Mouse (Mus musculus) cerebellum, adult 2 months (tissue): Measurements from ENCODE around the gene Trim75. TPM values are rescaled to one million over a fixed set of nuclear protein-coding genes. Genes with fewer than 3 reads are reported as not detected.
A peak's percentile ranks its signal among the peaks of the same experiment; 100 is the strongest.
"Not testable (repeated sequence)": the region's sequence is repeated elsewhere in the genome, so short reads cannot be mapped to it uniquely, and the experiment has no call there.

Source experiments
- DNase-seq, 2 experiments: peaks; one replicate each; pipeline ENCODE4 v3.0.0; 2021
- H3K27ac ChIP-seq: fragments of 200-500 bp; 2 replicates; pipeline ENCODE4 v1.5.1; 2012; ENCODE audit warnings: low read length, control low read depth, inconsistent platforms; ENCODE audit not compliant: insufficient read depth
- H3K27me3 ChIP-seq: fragments of 200-500 bp; 2 replicates; pipeline ENCODE4 v1.6.1; 2012; ENCODE audit warnings: inconsistent platforms, mild to moderate bottlenecking, low read length, moderate library complexity; ENCODE audit not compliant: control insufficient read depth, insufficient read depth
- H3K4me1 ChIP-seq: fragments of 200-500 bp; 2 replicates; pipeline ENCODE4 v1.6.1; 2011; ENCODE audit warnings: low read length; ENCODE audit not compliant: control insufficient read depth, insufficient read depth
- H3K4me3 ChIP-seq: fragments of 200-500 bp; replicated peaks from 2 replicates; pipeline ENCODE3; 2011; ENCODE audit warnings: mild to moderate bottlenecking, low read depth, low read length, control low read depth; ENCODE audit not compliant: insufficient read depth
- CTCF ChIP-seq: fragments of 200-500 bp; IDR thresholded peaks from 2 replicates; pipeline ENCODE4 v1.5.1; 2011; ENCODE audit warnings: low read depth, mild to moderate bottlenecking, control low read depth, low read length, moderate library complexity, borderline replicate concordance; ENCODE audit not compliant: insufficient read depth
- POLR2A ChIP-seq: fragments of 200-500 bp; IDR thresholded peaks from 2 replicates; pipeline ENCODE4 v1.6.1; 2011; ENCODE audit warnings: low read length, control low read depth, borderline replicate concordance; ENCODE audit not compliant: insufficient read depth
- WGBS: fragments of 180-500 bp; shearing (Covaris S2); methylation state at CpG from one replicate; pipeline ENCODE4 v1.1.7; 2018; 5-methylcytosine and 5-hydroxymethylcytosine counted together
- polyA plus RNA-seq: library from polyadenylated mRNA; depleted of rRNA; stranded (reverse); fragments of >200 nt; gene quantifications from 2 replicates; pipeline ENCODE4 v1.2.3, GENCODE M21; 2012

Trim75 gene
- polyA plus RNA-seq, 1 experiment = not detected

- TF ChIP-seq POLR2A = no peak
- TF ChIP-seq CTCF = no peak
- 85% methylated on average over 12 of the region's 12 CpGs for WGBS
- no peak overlapping the region for H3K4me3 ChIP-seq
These were observed 41.5 kb upstream of the Trim75 start for GRCm38 (mm10) chr8:65028959-65029686.

GRCm38 (mm10) chr8:65022485-65022884 lies 34.9 kb upstream of the Trim75 start:
- Histone ChIP-seq H3K4me3 (no peak overlapping the region), H3K27me3 (no peaks in the 10 kb centered on the region), H3K4me1 (no peaks in the 10 kb centered on the region), H3K27ac (no peak overlapping the region)
- peak; percentile 51; the same call in 1 of the 2 replicates for TF ChIP-seq CTCF
- no peak for TF ChIP-seq POLR2A
- DNase-seq = peak; percentile 11 to 44
- 50% methylated on average over 8 of the region's 8 CpGs for WGBS

More at GRCm38 (mm10) chr8:65028959-65029686, 41.5 kb upstream of the Trim75 start:
- Histone ChIP-seq H3K27me3 (no peaks in the 10 kb centered on the region), H3K4me1 (no peaks in the 10 kb centered on the region), H3K27ac (no peak overlapping the region)
- DNase-seq = no peak

- DNase-seq = no peak
- Histone ChIP-seq H3K27me3 (no peaks in the 10 kb centered on the region), H3K4me1 (no peaks in the 10 kb centered on the region), H3K27ac (no peak within 1 kb of the TSS), H3K4me3 (no peak within 1 kb of the TSS)
- TF ChIP-seq CTCF (no peak), POLR2A (no peak)
- WGBS = 86% methylated on average over 8 of the region's 8 CpGs
These were observed 30.8 kb upstream of the Trim75 start, which contains the start of the genes Trim61 and Trim60 for GRCm38 (mm10) chr8:65018423-65018822. Trim61 (minus strand) TSS chr8:65018523. Trim60 (minus strand) TSS chr8:65018584.

DNA sequence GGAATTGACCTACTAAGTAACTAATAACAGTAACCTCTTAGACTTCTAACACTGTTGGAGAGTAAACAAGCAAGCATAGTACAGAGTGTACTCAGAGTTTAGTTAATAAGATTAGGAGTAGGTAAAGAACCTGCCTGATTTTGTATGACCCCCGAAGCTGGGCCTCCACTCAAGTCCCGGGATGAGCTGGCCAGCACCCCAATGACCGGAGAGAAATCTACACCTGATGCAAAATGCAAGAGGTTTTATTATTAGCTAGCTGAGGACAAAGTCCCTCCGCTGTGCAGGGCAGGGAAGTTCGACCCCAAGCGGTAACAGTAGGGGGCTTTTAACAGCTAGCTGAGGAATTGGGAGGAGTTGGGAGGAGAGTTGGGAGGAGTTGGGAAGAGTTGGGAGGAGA lies 20.0 kb upstream of the Trim75 start:
- H3K27ac ChIP-seq, H3K4me3 ChIP-seq, DNase-seq, H3K4me1 ChIP-seq, H3K27me3 ChIP-seq: not testable (repeated sequence)
- 67% methylated on average over 6 of the region's 6 CpGs for WGBS

DNA sequence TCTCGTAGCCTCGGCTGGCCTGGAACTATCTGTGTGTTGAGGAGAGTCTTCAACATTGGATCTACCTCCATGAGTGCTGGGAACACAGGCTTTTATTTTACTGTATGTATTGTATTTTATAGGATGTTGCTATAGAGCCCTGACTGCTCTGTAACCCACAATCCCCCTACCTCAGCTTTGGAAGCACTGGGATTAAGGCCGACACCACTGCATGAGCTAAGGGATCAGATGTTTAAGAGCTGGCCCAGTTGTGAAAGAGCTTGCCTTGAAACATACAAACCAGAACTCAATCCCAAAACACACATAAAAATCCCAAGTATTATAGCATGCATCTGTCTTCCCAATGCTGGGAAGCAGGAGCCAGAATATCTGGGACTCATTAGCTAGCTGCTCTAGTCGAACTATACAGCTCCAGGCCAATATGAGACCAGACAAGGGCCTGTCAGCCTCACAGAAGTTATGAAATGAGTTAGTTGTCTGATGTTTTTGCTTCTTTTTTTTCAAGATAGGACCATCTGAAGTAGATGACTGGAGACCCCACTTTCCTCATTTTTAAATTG lies 11.3 kb upstream of the Trim75 start:
- H3K27ac ChIP-seq = no peak overlapping the region
- H3K4me1 ChIP-seq = no peaks in the 10 kb centered on the region
- no peaks in the 10 kb centered on the region for H3K27me3 ChIP-seq
- no peak for DNase-seq
- 85% methylated on average over 4 of the region's 4 CpGs for WGBS
- no peak overlapping the region for H3K4me3 ChIP-seq
- TF ChIP-seq CTCF = no peak
- no peak for TF ChIP-seq POLR2A

DNA sequence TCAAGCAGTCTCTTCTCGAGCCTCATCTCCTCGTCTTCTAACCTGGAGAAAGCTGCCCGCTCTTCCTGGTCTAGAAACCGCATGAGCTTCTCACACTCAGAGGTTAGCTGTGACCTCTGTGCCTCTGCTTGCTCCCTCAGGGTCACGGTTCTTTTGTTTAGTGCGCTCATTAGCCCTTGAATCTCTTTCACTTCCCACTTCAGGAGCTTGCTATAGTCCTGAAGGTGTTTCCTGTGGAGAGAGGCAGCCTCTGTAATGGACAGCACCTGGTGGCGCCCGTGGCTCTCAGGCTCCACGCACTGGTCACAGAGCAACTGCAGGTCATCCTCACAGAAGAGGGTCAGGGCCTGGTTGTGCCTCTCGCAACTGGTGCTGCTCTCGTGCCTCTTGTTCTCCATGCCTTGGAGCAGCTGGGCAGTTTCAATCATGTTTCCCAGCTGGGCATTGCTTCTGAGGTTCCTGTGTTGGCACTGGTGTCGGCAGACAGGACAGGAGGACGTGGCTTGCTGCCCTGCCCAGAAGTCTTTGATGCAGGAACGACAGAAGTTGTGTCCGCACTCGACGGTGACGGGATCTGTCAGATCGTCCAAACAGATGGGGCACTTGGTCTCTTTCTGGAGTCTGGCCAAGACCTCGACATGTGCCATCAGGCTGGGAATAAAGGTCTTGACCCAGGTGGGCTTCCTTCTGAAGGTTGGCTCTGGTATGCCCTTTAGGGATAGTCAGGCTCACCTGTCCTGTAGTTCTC lies 4.3 kb downstream of the Trim75 start:
- Histone ChIP-seq H3K27ac (no peak overlapping the region), H3K4me1 (no peaks in the 10 kb centered on the region; the same call in 1 of the 2 replicates), H3K4me3 (no peak overlapping the region), H3K27me3 (no peaks in the 10 kb centered on the region)
- WGBS = 34% methylated on average over 20 of the region's 20 CpGs
- peak; percentile 4 to 12 for DNase-seq
- no peak for TF ChIP-seq POLR2A
- TF ChIP-seq CTCF = no peak

DNA sequence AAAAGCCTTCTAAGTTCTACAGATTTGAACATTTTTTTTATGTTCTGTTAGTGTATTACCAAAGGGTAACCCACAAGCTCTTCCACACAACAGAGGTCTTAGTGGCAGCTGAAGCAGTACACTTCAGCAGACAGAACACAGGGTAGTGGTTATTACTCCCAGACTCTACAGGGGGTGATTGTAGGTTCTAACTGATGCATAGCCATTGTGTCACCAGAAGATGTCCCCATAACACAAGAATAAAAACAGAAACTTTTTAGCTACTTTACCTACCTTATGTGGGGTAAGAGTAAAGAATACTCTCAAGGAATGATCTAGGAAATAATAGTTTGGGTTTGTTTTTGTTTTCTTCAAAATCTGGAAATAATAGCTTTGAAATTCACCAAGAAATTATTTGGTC lies 24.8 kb downstream of the Trim75 start:
- TF ChIP-seq CTCF = no peak
- no peak for TF ChIP-seq POLR2A
- Histone ChIP-seq H3K27ac (no peak overlapping the region), H3K4me1 (no peaks in the 10 kb centered on the region), H3K27me3 (no peaks in the 10 kb centered on the region), H3K4me3 (no peak overlapping the region)
- no peak for DNase-seq
